Mouse (Mus musculus) c-Kit-positive CD71-positive TER-119-positive erythroid progenitor cells, embryonic 14.5 days (primary cell): ENCODE results near the gene Tc2n.
"Not testable (repeated sequence)": the region's sequence is repeated elsewhere in the genome, so short reads cannot be mapped to it uniquely, and the experiment has no call there.

ENCODE experiments used
- DNase-seq: peaks from one replicate; pipeline ENCODE4 v3.0.0-alpha.2; 2013; ENCODE audit warnings: low spot score

The Tc2n gene

DNA sequence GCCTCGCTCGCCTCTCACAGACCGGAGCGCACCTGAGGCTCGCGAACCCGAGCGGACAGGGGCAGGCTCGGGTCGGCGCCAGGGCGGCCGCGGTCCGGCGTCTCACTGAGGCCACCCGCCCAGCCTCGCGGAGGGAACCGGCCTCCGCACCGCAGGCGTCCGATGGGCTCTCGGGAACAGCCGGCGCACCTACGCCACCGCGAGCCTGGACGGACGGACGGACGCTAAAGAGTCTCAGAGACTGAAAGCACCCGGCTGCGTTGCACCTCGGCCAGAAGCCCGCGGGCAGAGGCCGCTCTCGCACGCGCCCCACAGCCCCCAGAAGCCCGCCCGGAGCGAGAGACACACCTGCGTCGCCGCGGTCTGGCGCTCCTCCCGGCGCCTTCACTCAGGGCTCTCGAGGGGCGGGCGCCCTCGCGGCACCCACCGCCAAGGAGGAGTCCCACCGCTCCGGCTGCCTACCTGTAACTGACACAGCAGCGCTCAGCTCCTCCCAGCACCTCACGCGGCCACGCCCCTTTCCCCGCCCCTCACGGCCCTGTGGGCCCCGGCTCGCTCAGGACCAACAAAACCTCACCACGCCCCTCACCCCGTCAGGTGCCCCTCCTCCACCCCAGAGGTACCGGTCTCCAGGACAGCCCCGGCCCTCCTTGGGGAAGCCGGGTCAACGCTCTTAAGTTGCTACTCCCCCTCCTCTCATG is at the start of gene Tc2n:
Gene Tc2n (minus strand): TSS at position 470 of the 701 bp plus-strand sequence.
- peak; percentile 20 for DNase-seq

DNA sequence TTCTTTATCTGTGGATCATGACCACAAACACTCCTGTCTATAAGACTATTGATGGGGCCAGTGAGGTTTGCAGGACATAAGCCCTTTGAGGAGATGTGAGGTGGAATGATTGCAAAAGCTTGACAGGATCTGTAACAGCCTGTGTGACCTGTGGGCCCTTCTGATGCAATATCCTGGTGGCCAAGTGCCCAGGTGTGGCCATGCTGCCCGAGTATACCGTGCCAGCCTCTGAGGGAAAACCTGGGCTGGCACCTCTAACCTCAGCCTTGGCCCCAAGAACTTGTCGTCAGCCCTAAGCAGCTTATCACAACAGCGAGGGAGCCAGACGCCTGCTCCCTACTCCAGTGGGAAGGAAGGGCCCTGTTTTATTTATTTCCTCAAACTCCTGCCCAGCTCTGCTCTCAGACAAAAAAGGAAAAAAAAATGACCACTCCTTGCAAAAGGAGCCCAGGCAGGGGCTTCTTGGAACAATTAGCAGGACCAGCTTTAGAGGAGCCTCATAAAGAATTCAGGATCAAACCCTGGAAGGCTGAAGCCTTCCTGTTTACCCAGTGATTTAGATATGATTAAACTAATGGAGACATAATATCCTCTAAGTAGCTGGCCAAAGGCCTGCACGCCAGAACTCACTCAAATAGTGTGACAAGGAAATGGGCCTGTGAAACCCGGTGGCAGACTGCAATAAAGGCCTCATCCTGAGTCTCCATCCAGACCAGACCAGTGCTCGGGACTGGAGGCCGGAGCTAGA is 49.2 kb upstream of the Tc2n start:
- DNase-seq = no peak

GRCm38 (mm10) chr12:101766228-101766852 is 48.0 kb upstream of the Tc2n start:
- no peak for DNase-seq

GRCm38 (mm10) chr12:101764870-101765269 is 46.5 kb upstream of the Tc2n start:
- no peak for DNase-seq

GRCm38 (mm10) chr12:101763065-101763464 is 44.7 kb upstream of the Tc2n start:
- no peak for DNase-seq

GRCm38 (mm10) chr12:101762054-101762453 is 43.7 kb upstream of the Tc2n start:
- no peak for DNase-seq

GRCm38 (mm10) chr12:101759440-101760045 is 41.2 kb upstream of the Tc2n start:
- DNase-seq = no peak

GRCm38 (mm10) chr12:101758698-101759097 is 40.4 kb upstream of the Tc2n start:
- no peak for DNase-seq

DNA sequence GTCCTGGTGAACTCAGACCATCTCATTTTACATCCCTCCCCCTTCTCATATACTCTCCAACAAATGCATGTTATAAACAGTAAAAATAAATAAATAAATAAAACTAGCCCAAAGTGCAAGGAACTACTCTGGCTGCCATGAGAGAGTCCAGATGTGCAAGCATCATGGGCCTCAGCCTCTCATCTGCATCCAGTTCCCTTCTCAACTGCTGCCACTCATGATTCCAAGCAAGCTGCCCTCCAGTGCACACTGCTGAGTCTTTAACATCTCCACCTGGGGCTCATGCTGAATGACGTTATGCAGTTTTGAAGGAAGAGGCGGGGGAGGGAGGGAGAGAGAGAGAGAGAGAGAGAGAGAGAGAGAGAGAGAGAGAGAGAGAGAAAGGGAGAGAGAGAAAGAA is 24.1 kb upstream of the Tc2n start:
- no peak for DNase-seq

- no peak for DNase-seq
Observed at GRCm38 (mm10) chr12:101740486-101740885, 22.2 kb upstream of the Tc2n start.

GRCm38 (mm10) chr12:101740045-101740444 is 21.7 kb upstream of the Tc2n start:
- DNase-seq = no peak

DNA sequence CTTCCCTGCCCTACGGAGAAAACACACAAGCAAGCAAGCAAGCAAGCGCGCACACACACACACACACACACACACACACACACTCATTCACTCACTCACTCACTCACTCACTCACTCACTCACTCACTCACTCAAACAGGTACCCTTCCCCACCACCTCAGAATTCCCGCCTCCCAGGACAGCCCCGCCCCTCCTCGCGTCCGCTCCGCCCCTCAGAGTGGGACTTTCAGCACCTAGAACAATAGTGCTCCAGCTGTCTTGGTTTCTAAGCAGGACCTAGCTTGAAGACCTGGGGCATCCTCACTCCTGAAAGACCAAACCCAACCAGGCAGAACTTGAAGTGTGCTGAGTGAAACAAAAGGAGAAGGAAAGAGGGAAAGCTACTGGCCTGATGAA is 430 bp upstream of the Tc2n start:
- DNase-seq = no peak

DNA sequence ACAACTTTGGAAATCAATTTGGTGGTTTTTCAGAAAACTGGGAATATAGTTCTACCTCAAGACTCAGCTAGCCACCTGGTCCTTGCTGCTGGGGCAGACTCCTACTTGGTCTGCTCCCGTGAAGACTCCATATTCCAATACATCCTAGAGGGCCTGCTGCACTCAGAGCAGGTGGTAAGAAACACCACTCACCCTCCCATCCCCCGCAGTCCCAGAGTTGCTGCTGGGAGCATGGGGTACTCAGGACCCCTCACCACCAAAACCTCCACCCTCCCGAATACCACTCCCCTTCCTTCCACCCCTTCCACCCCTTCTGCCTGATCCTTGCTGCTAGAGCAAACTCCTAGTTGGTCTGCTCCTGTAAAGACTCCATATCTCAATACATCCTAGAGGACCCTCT is 19.1 kb downstream of the Tc2n start:
- DNase-seq = no peak

GRCm38 (mm10) chr12:101696521-101696920 is 21.8 kb downstream of the Tc2n start:
- no peak for DNase-seq

DNA sequence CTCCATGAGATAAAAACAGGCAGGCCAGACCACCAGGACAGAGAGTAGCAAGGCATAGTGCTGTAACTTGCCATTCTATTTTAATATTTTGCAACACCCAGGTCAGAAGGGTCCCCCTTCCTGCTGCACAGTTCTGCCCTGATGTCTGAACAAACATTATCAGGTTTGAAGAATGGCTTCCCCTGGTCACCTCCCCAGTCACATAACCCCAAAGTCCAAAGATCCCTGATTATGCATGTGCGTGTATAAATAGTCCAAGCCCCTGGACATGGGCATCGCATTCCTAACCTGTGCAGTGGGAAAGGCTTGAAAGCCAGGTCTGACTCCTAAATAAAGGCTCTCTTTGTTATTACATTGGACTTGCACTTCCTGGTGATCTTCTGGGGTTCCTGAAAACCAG is 37.8 kb downstream of the Tc2n start:
- DNase-seq = no peak

DNA sequence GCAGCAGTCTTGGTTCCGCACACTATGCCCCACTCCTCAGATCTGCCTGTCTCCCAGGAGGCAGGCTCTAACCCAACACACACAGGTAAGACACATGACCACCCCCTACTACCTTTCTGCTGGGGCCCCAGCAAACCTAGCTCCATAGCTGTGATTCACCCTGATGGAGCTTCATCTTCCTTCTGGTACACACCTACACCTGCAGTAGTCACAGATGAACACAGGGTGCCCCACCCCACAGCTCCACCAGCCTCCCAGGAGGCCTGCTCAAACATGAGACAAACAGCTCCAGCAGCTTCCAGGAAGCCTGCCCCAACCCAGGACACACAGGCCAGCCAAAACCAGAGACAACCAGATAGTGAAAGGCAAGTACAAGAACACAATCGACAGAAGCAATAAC is 50.8 kb downstream of the Tc2n start:
- no peak for DNase-seq

DNA sequence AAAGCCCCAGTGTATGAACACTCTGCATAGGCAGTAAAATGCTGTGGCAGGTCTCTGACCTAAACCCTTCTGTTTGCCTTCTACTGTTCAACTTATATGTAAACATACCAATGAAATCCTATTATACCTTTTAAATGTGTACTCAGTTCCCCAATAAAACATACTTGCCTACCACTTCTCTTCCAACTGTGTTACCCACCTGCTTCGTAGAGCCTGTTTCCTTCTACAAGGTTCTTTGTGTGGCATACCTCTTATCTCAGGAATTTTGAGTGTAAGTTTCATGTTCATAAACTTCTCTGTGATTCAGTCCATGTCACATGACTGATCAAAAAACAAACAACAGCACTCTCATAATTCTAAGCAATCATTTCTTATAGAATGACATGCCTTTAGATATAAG is 85.2 kb downstream of the Tc2n start:
- DNase-seq = no peak

DNA sequence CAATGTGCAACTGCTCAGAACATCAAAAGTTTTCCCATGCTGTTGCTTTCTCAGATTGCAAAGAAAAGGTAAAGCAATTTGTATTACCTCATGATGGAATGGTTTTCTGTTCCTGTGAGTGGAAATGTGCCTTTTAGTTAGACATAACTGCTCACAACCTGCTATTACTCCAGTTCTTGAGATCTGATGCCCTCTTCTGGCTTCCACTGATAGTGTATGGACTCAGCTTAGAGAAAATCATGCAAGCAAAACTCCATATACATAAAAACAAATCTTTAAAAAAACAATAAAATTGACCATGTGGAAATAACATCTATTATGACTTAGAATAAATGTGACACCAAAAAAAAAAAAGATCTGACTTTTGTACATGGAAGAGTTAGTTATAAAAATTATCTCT is 111.7 kb downstream of the Tc2n start:
- DNase-seq = not testable (repeated sequence)
